Mouse (Mus musculus): ENCODE data around the gene Vwa3b.

- TF ChIP-seq CTCF (conservative IDR thresholded peaks at IDR 0.05; ENCODE audit: insufficient read depth, insufficient read length, low read depth, low read length) (no peak), POLR2A (IDR thresholded peaks at IDR 0.05; ENCODE audit: low read depth, low read length) (no peak)
Observed at GRCm38 (mm10) chr1:37101717-37102116, 75.3 kb downstream of the Vwa3b start.

Data from kidney, adult 2 months (tissue).